Mouse (Mus musculus): ENCODE data around the gene Rdh5.

Gene Rdh5

DNA sequence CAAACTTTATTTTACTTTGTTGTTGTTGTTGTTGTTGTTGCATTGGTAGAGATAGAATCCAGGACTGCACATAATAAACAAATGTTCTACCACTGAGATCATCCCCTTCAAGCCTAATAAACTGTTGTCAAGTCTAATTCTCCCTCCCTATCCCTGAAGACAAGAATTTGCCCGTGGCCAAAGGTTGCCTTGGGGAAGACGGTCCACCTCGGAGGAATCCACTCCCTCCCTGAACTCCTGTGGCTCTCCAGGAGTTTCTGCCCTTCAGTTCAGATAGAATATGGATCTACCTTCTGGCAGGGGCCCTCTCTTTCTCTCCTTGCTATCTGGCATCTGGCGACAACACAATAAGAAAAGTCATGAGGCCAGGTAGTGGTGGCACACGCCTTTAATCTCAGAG is 17.9 kb downstream of the Rdh5 start:
- no peak for DNase-seq (ENCODE audit: low spot score in 2 of 2)

- DNase-seq (ENCODE audit: low spot score in 2 of 2), result no peak
Observed at GRCm38 (mm10) chr10:128902409-128902988, 20.2 kb downstream of the Rdh5 start.

DNA sequence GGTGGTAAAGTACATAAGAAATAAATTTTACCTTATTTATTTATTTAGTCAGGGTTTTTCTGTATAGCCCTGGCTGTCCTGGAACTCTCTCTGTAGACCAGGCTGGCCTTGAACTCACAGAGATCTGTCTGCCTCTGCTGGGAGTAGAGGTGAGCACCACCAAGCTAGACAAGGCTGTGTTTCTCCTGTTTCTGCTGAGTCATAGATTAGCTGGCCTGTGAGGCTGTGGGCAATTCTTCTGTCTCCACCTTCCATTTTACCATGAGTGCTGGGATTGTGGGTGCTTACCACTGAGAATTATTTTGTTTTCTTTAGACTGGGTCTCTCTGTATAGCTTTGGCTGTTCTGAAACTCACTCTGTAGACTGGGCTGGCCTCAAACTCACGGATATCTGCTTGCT is 21.3 kb downstream of the Rdh5 start:
- no peak for DNase-seq (ENCODE audit: low spot score in 2 of 2)

DNA sequence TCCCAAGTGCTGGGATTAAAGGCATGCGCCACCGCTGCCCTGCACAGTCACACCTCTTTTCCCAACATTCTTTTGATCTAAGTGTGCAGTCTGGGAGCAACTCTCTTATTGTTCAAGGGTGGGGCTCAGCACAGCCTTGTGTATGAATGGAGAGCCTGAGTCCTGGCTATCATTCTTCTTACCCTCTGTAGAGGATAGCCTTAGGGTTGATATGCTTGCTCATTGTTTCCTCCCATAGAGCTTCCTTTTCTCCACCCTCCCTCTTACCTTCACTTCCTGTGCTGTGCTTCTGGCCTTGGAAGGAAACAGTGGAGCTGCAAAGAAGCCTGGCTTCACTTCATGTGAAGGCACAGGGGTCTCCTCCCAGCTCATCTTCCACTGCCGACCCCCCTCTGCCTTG is 22.0 kb downstream of the Rdh5 start, which contains the start of gene Cd63:
Gene Cd63 (plus strand): TSS at position 292 of the 400 bp plus-strand sequence.
- DNase-seq (ENCODE audit: low spot score in 2 of 2), result no peak

DNA sequence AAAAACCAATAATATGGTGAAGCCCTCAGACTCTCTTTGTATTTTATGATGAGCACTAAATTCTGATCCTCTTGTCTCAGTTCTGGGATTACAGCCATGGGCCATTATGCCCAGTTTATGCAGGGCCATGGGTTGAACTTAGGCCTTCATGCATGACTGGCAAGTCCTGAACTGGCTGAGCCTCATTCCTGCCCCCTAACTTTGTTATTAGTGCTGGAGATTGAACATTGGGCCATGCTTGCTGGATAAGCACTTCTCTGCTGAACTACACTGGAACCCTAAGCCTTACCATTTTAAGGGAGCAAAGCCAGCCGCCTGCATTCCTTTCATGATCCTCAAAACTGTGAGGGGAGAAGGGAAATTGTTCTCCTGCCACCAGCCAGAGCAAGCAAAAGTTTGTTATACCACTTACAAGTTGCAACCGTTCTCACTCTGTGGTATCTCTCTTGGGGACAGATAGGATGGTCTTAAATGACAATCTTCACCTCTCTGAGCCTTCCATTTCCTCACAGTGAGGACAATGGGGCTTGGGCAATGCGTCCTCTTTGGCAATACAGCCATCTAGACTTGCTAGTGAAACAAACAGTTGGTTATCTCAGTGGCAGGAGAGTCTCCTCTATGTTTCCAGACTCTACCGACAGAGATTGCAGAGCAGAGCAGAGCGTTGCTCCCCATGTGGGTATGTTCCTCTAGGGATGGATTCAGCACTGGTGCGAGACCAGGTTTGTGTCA is 22.8 kb downstream of the Rdh5 start:
- DNase-seq (ENCODE audit: low spot score in 2 of 2), result no peak

GRCm38 (mm10) chr10:128897501-128897900 is 25.2 kb downstream of the Rdh5 start:
- DNase-seq (ENCODE audit: low spot score in 2 of 2), result no peak

GRCm38 (mm10) chr10:128896807-128897206 is 25.9 kb downstream of the Rdh5 start:
- DNase-seq (ENCODE audit: low spot score in 2 of 2), result no peak

- DNase-seq (ENCODE audit: low spot score in 2 of 2), result no peak
Observed at GRCm38 (mm10) chr10:128895952-128896693, 26.6 kb downstream of the Rdh5 start.

DNA sequence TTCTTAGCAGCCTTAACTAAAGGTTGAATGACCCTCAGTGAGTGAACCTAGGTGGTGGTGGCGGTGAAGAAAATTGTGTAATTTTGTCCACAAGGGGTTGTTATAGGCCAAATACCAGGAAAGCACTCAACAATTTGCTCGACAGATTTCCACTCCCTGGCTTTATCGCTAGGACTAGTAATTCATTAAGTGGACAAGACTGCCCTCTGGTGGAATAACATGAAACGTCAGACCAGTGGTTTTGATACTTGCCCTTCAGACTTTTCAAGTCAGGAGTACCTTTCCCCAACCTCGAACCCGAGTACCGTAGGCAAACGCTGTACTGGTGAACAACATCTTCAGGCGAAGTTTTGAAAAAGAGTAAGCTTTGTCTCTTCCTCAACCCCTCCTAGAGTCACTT is 27.3 kb downstream of the Rdh5 start:
- peak; percentile 65 to 76 for DNase-seq (ENCODE audit: low spot score in 2 of 2)

DNA sequence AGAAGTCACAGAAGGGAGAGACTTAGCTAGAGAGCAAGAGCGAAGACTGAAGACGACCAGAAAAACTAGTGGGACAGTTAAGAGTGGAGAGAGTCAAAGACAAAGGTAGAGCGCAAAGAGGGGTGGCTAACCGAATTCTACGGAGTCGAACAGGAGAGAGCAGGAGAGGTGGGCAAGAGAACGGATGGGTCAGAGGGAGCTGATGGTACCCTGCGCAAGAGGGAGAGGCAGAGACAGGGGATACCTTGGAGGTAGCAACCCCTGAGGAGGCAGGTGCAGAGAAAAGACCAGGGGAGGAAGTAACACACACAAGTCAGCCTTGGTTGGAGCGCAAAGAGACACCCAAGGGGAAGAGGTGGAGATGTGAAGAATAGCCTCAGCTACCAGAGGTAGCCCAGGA is 30.4 kb downstream of the Rdh5 start:
- no peak for DNase-seq (ENCODE audit: low spot score in 2 of 2)

- peak in 1 of 2 experiments; percentile 35 for DNase-seq (ENCODE audit: low spot score in 2 of 2)
Observed at GRCm38 (mm10) chr10:128891296-128892094, 31.2 kb downstream of the Rdh5 start, which contains the start of gene Gdf11. Gene Gdf11, minus strand, starts transcription at chr10:128891718.

DNA sequence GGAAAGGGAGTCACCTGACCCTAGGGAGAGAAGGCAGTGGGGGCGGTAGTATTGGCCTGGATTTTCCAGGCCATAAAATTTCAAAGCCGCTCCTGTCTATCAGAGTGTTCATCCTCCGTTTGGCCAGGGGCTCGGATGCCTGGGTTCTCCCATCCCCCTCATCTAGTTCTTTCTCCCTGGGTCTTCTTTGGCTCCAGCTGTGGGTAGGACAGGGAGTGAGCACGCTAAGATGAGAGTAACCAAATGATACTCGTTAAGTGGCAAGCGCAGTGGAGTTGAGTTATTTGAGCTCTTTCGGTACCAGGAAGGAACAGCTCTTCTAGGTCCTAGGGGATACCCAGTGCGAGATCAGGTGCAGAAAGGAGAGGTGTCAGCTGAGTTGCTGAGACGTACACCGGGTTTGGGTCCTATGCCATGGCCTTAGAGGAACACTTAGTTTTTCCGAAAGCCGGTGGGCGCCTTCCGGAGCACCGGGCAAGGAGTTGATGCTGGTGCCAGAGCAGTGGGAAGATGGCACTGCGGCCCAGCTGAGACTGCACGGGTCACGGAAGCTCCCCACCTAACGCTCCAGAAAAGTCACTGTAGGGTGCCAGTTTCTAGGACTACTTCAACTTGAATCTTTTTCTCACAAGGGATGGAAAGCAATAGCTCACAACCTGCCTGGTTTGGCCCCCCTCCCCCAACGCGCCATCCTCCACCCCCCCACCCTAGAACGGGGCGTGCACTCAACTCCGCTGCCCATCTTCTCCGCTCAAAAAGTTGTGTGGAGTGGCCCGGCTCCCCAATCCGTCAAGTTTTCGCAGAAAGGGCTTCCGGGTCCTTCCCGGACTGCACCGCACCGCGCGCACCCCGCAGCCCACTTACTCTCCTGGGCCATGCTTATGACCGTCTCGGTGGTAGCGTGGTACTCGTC is 32.0 kb downstream of the Rdh5 start:
- DNase-seq (ENCODE audit: low spot score in 2 of 2), result no peak

- no peak for DNase-seq (ENCODE audit: low spot score in 2 of 2)
Observed at GRCm38 (mm10) chr10:128889846-128890245, 32.8 kb downstream of the Rdh5 start.

DNA sequence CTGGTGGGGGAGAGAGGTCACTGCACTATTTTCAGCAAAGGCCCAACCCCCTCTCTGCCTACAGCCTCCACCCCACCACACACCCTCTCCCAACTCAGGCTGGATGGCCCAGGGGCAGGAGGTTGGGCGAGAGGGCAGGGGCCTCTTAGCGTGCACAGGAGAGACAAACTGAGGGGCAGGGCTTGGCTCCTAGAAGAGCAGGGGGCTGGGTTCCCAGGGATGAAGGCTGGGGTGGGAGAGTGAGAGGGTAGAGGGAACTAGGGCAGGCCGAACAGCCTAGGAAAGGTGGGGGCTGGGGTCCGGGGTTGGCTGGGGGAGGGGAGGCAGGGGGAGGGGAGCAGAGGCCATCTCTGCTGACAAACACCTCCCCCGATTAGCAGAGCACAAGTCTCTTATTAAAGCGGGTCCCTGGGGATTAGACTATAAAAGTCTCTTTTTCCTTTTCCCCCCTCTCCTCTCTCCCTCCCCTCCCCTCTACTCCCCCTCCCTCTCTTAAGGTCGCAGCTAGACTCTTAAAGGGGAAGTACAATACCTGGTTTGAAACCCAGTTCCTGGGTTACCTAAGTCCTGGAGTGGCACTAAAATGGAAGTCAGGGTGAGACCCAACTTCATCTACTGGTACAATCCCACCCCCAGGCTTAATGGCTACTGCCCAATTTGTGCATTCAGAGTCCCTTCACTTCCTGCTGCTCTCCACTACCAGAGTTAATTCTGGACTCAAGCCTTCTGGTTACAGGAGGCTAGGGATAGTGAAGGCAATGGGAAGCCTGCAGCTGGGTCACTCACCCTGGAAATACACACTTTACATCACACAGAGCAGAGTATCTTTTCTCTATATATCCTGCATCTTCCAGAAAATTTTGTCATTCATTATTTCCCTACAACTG is 33.5 kb downstream of the Rdh5 start:
- no peak for DNase-seq (ENCODE audit: low spot score in 2 of 2)

- no peak for DNase-seq (ENCODE audit: low spot score in 2 of 2)
Observed at GRCm38 (mm10) chr10:128882067-128882466, 40.6 kb downstream of the Rdh5 start.

- no peak for DNase-seq (ENCODE audit: low spot score in 2 of 2)
Observed at GRCm38 (mm10) chr10:128878811-128879210, 43.9 kb downstream of the Rdh5 start.

GRCm38 (mm10) chr10:128878291-128878690 is 44.4 kb downstream of the Rdh5 start:
- no peak for DNase-seq (ENCODE audit: low spot score in 2 of 2)

- no peak for DNase-seq (ENCODE audit: low spot score in 2 of 2)
Observed at GRCm38 (mm10) chr10:128870341-128870740, 52.3 kb downstream of the Rdh5 start.

DNA sequence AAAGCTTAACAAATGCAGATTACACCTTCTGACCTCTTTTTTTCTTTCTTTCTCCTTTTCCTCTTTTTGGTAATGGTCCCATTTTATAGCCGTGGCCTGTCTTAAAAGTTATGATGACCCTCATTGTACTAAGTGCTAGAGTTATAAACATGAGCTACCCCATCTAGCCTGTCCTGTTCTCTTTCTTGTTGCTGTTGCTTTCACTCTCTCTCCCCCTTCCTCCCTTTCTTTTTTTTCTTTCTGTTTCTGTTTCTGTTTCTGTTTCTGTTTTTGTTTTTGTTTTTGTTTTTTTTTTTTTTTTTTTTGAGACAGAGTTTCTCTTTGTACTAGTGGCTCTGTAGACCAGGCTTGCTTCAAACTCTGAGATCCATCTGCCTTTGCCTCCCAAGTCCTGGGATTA is 56.2 kb downstream of the Rdh5 start:
- no peak for DNase-seq (ENCODE audit: low spot score in 2 of 2)

DNA sequence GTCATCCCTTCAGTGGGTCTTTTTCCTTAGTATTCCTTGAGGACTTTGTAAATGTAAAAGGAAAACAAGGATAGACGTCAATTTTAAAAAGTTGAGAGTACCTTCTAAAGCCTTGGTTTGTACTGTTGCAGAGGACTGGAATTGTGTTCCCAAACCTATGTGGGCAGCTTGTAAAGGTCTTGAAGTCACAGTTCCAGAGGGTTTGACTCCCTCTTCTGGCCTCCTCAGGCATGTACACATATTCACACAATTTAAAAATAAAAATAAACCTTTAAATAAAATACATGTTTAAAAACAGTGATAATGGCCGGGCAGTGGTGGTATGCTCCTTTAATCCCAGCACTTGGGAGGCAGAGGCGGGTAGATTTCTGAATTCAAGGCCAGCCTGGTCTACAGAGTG is 56.6 kb downstream of the Rdh5 start:
- DNase-seq (ENCODE audit: low spot score in 2 of 2), result no peak
